Mouse (Mus musculus) small intestine, adult 2 months (tissue): ENCODE measurements around the gene Pdss2.

Experiments used
- CTCF ChIP-seq: fragments of 200-500 bp; IDR thresholded peaks from 2 replicates; pipeline ENCODE4 v1.5.1; 2012; ENCODE audit warnings: low read depth, mild to moderate bottlenecking, control low read depth, inconsistent platforms, low read length, moderate library complexity, mixed read lengths; ENCODE audit not compliant: insufficient replicate concordance, insufficient read length; ENCODE audit errors: extremely low read depth
- POLR2A ChIP-seq: fragments of 200-500 bp; IDR thresholded peaks from 2 replicates; pipeline ENCODE4 v1.6.1; 2012; ENCODE audit warnings: low read depth, mild to moderate bottlenecking, control low read depth, inconsistent platforms, low read length, moderate library complexity

DNA sequence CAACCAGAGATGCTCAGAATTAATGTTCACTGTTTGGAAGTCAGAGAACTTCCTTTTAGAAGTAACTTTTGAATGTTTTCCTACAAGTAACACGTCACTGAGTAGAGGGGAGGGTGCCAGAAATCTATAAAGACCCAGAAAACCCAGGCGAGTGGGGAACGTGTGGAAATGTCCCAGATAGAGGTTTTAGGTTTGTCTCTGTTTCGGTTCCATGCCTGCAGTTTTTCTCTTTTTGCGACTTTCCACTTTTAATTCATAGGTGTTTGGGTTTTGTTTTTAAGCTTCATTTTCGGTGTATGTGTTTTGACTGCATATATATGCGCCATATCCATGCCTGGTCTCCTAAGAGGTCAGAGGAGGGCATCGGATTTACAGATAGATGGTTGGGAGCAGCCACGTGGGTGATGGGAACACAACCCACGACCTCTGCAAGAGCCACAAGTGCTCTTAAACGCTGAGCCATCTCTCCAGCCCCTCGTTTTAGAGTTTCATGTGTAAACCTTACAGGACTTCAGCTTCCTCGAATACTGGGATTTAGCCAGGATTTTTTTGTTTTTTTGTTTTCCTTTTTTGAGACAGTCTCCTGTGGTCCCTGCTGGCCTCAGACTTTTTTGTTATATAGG lies 259.1 kb downstream of the Pdss2 start:
- TF ChIP-seq CTCF (no peak), POLR2A (no peak)
